Mouse (Mus musculus): ENCODE results near the gene Sptbn4.

The Sptbn4 gene

GRCm38 (mm10) chr7:27433349-27433748 lies 14.1 kb downstream of the Sptbn4 start:
- DNase-seq (ENCODE audit: low read depth), result no peak

DNA sequence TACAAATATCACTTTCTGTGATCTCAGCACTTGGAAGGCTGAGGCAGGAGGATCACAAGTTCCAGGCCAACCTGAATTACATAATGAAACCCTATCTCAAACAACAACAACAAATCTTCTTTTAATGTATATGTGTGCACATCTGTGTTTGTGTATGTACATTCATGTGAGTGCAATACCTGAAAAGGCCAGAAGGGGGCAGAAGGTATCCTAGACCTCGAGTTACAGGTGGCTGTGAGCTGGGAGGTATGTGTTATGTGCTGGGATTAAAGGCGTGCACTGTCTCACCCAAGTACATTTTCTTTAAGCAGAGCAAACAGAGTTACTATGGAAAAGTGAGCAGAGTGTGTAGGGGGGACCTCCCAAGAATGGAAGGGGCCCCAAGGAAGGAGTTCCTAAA lies 18.4 kb downstream of the Sptbn4 start:
- no peak for DNase-seq (ENCODE audit: low read depth)

GRCm38 (mm10) chr7:27428002-27428401 lies 19.5 kb downstream of the Sptbn4 start:
- no peak for DNase-seq (ENCODE audit: low read depth)

GRCm38 (mm10) chr7:27427387-27427786 lies 20.1 kb downstream of the Sptbn4 start:
- no peak for DNase-seq (ENCODE audit: low read depth)

DNA sequence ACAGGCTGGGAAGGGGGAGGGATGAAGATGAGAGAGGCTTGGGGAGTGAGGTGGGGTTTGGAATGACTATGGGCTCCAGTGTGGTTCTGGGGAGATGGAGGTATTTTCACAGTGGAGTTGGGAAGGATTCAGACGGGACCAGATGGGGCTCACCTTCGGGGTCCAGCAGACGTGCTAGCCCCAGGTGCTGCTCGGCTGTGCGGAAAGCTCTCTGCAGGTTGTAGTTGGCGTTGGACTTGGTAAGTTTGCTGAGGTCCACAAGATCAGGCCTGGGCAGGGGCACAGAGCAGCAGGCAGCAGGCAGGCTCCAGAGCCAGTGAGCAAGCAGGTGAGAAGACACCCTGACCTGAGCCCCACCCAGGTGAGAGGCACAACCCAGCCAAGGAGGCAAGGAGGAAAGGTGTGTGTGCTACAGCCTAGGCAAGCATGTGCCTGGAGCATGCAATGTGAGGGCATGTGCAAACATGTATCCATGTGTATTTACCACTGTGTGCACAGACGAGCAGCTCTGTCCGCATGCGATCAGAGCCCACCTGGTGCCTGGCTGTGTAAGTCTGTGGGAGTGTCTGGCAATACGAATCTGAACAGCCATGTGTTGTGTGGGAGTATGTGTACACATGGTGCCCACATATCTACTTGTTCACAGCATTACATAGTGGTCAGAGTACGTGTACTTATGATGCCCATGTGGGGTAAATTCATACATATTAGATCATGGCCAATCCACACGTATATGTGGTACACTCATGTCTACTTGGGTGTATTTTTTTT lies 23.7 kb downstream of the Sptbn4 start:
- DNase-seq (ENCODE audit: low read depth), result no peak

DNA sequence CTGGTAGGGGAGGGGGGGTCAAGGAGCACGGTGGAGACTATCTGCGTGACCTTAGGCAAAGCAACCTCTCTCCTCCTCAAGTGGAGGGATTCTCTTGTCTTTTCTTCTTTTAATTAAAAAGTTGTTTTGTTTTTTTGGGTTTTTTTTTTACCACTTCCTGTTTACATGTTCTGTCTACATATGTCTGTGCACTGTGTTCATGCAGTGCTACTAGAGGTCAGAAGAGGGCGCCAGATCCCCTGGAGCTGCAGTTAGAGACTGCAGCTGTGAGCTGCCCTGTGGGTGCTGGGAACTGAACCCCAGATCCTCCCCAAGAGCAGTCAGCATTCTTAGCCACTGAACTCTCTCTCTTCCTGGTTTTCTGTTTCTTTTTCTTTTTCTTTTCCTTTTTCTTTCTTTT lies 28.4 kb downstream of the Sptbn4 start:
- DNase-seq (ENCODE audit: low read depth), result no peak

GRCm38 (mm10) chr7:27417151-27417550 lies 30.3 kb downstream of the Sptbn4 start:
- DNase-seq (ENCODE audit: low read depth), result no peak

- peak; percentile 39 for DNase-seq (ENCODE audit: low read depth)
Measured at GRCm38 (mm10) chr7:27408379-27409176, 38.9 kb downstream of the Sptbn4 start.

GRCm38 (mm10) chr7:27407816-27408215 lies 39.7 kb downstream of the Sptbn4 start:
- no peak for DNase-seq (ENCODE audit: low read depth)

DNA sequence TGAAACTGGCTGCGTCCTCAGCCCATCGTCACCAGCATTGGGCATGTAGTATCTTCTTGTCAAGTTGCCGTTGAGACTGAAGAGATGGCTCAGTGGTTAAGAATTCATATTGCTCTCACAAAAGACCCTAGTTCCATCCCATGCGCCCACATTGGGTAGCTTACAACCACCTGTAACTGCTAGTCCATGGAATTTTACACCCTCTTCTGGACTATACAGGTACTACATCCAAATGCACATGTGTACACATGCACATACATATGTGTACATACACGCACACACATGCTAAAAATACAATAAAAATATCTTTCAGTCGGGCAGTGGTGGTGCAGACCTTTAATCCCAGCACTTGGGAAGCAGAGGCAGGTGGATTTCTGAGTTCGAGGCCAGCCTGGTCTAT lies 41.0 kb downstream of the Sptbn4 start:
- no peak for DNase-seq (ENCODE audit: low read depth)

DNA sequence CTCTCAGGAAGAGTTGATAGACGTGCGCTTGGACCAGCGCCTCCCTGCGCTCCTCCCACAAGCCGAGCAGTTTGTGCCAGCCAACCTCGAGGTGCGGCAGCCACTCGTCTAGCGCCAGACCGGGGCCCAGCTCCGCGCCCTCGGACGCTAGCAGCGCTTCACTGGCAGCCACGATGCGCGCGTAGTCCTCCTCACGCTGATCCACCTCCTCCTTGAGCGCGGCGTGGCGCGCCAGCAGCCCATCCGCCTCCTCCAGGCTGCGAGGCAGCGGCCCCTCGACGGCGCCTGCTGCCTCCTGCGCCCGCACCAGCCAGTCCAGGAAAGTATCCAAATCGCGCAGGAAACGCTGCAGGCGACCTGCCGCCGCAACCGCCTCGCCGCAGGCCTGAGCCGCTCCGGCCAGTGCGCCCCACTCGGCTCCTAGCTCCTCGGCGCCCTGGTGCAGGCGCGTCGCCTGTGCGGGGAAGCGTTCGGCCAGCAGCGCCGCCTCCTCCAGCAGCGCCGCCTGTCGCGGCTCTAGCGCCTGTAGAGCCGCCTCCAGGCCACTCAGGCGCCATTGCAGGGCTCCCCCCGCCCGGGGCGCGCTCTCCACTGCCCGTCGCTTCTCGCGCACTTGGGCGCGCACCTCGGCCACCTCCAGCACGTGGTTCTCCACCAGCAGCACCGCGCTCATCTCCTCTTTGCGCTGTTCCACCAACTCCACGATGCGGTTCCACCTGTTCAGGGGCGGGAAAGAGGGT lies 43.1 kb downstream of the Sptbn4 start:
- DNase-seq (ENCODE audit: low read depth), result no peak

DNA sequence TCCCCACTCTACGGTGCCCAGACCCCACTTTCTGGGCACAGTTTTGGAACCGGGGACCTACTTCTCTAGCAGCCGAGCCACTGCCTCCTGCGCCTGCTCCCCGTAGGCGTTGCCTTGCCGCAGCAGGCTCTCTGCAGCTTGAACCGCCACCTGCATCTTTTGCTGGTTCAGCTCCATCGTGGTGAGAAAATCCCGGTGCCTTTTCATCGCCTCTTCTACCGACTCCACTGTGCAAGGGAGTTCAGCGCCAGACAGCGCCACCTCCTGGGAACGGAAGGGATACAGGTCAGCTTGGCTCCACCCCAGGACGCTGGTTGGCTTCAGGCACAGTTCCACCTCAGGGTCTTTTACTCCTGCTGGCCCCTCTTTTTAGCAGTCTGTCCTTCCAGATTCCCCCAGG lies 44.8 kb downstream of the Sptbn4 start:
- DNase-seq (ENCODE audit: low read depth), result no peak

DNA sequence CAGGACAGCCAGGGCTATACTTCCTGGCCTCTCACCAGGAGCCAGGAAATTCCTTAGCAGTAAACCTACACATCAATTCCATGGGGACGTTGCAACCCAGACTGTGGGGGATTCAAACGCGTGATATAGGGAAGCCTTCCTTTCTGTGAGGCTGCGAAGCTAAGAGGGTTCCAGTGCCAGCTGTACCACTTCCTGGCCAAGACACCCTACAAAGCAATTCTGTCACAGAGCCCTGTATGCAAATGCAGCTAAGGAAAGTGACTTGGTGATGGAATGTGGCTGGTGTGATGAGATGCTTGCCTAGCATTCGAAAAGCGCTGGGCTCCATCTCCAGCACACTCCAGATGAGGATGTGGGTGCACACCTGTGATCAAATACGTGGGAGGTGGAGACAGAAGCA lies 46.9 kb downstream of the Sptbn4 start:
- DNase-seq (ENCODE audit: low read depth), result no peak

DNA sequence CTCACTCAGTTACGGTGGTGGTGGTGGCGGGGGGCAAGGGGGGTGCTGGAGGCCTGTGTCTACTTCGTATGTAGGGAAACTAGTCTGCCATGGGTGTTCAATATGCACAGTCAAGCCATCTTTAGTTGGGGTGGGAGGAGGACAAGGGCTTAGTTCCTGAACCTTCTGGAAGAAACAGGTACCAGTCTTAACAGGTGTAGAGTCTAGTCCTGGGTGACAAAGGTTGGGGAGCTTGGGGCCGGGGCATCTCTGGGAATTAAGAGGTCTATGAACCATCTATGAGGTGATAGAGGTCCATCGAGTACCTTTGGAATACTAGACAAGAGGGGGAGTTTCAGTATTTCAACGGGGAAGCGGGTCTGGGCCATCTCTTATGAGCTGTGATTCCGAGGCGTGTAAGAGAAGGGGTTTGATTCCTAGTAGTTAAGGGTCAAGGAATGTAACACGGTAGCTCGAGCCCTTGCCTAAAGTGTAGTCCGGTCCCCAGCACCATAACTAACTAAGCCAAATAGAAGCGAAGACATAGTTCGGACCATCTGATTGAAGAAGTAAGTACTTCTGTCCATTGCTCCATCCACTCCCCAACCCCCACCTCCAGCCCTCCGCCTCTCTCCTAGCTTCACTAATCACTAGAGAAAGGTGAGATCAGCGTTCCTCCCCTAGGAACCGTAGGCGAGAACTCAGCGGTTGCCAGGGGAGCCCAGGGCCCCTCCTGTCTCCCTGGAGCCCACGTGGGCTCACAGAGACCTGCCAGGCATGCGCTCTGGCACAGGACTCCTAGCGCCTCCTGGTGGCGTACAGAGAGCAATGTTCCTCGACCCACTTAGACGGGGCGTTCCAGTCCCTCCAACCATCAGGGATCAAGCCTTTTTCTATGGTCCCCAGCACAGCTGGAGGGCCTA lies 50.2 kb downstream of the Sptbn4 start:
- DNase-seq (ENCODE audit: low read depth), result no peak

- no peak for DNase-seq (ENCODE audit: low read depth)
Measured at GRCm38 (mm10) chr7:27396184-27397047, 51.1 kb downstream of the Sptbn4 start.

DNA sequence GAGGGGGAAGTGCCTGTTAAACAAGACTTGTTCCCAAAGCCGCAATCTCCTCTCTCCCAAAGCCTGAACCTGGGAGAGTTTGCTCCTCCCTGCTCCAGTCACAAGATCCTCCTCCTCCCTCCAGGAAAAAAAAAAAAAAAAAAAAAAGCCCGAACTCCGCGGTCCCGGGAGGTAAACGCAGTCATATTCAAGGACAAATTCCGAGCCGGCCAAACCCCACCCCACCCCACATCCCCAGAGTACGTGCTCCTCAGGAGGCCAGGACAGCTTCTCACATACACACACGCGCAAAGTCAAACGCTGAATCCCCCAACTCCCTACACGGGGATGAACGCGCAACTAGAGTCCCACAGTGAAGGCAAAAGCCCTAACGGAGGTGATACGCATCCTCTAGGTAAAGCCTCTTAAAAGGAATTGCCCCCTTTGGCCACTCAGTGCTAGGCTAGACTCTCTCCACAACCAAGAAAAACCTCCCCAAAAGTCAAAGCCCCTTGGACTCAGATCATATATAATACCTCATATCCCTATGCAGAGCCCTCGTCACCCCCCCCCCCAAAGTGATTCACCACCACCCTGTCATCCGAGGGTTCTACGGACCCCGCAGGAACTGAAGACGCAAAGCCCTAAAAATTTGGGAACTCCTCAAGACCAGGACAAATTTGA lies 51.8 kb downstream of the Sptbn4 start:
- DNase-seq (ENCODE audit: low read depth), result no peak

GRCm38 (mm10) chr7:27391416-27391815 lies 56.1 kb downstream of the Sptbn4 start:
- DNase-seq (ENCODE audit: low read depth), result no peak

DNA sequence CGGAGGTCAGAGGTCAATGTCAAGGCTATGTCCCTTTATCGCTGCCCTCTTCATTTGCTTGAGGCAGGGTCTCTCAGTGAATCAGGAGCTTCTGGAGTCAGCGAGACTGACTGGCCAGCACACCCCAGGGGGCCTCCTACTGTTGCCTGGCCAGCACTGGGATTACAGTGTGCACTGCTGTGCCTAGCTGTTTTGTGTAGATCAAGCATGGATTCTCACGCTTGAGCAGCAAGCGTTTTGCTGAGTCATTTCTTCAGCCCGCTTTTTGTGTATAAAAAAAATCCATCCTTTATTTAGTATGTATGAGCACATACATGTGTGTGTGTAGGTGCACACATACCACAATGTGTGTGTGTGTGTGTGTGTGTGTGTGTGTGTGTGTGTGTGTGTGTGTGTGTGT lies 58.3 kb downstream of the Sptbn4 start:
- no peak for DNase-seq (ENCODE audit: low read depth)

- DNase-seq (ENCODE audit: low read depth), result no peak
Measured at GRCm38 (mm10) chr7:27384731-27385130, 62.8 kb downstream of the Sptbn4 start.

DNA sequence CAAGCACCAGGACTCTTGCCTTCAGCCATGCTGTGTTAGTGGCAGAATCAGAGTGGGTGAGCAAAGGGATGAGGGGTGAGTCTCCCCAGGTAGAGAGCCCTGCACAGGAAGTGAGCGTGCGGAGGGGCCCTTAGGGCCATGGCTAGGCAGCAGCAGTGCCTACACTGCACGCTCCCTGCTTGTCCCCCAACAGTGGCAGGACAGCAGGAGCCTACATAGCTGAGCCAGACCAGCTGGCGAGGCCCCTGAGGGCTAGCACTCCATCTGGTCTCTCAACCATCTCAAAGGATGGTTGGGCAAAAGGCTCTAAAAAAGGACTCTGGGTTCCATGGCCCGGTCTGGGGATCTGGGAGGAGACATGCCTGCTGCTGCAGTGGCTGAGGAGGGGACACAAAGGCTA lies 63.4 kb downstream of the Sptbn4 start:
- DNase-seq (ENCODE audit: low read depth), result no peak

Measured in fibroblast of lung, adult 2 months (primary cell).